Mouse (Mus musculus) spleen, postnatal 14 days (tissue): Measurements from ENCODE around the gene Rbp2.

Experiments used
- DNase-seq, 2 experiments: peaks; one replicate each; pipeline ENCODE4 v3.0.0; 2021 to 2022; ENCODE audit warnings: low spot score in 2 of 2

The Rbp2 gene

GRCm38 (mm10) chr9:98485815-98486214 lies at the start of gene Rbp2:
TSS of gene Rbp2 (plus strand) at chr9:98486115.
- DNase-seq, result no peak

GRCm38 (mm10) chr9:98437819-98438218 lies 48.1 kb upstream of the Rbp2 start:
- no peak for DNase-seq

GRCm38 (mm10) chr9:98439091-98439490 lies 46.8 kb upstream of the Rbp2 start:
- DNase-seq, result no peak

- DNase-seq, result no peak
Observed at GRCm38 (mm10) chr9:98442638-98443037, 43.3 kb upstream of the Rbp2 start.

- no peak for DNase-seq
Observed at GRCm38 (mm10) chr9:98445359-98446149, 40.4 kb upstream of the Rbp2 start.

GRCm38 (mm10) chr9:98450976-98451375 lies 34.9 kb upstream of the Rbp2 start:
- DNase-seq, result no peak

GRCm38 (mm10) chr9:98466709-98467108 lies 19.2 kb upstream of the Rbp2 start:
- no peak for DNase-seq

GRCm38 (mm10) chr9:98480172-98480749 lies 5.7 kb upstream of the Rbp2 start:
- DNase-seq, result no peak

GRCm38 (mm10) chr9:98482256-98482655 lies 3.7 kb upstream of the Rbp2 start:
- no peak for DNase-seq

GRCm38 (mm10) chr9:98485020-98485419 lies 895 bp upstream of the Rbp2 start:
- DNase-seq, result no peak

- DNase-seq, result no peak
Observed at GRCm38 (mm10) chr9:98487273-98487672, 1.4 kb downstream of the Rbp2 start.

- no peak for DNase-seq
Observed at GRCm38 (mm10) chr9:98489532-98489931, 3.6 kb downstream of the Rbp2 start.

GRCm38 (mm10) chr9:98490128-98490527 lies 4.2 kb downstream of the Rbp2 start:
- DNase-seq, result no peak

GRCm38 (mm10) chr9:98491071-98491470 lies 5.2 kb downstream of the Rbp2 start:
- DNase-seq, result no peak

GRCm38 (mm10) chr9:98492212-98492611 lies 6.3 kb downstream of the Rbp2 start:
- DNase-seq, result no peak

GRCm38 (mm10) chr9:98492821-98493220 lies 6.9 kb downstream of the Rbp2 start:
- DNase-seq, result no peak

GRCm38 (mm10) chr9:98497157-98497556 lies 11.2 kb downstream of the Rbp2 start:
- DNase-seq, result no peak

GRCm38 (mm10) chr9:98497990-98498389 lies 12.1 kb downstream of the Rbp2 start:
- no peak for DNase-seq

- no peak for DNase-seq
Observed at GRCm38 (mm10) chr9:98498717-98499268, 12.9 kb downstream of the Rbp2 start.

- DNase-seq, result no peak
Observed at GRCm38 (mm10) chr9:98499601-98500000, 13.7 kb downstream of the Rbp2 start.

GRCm38 (mm10) chr9:98507480-98507879 lies 21.6 kb downstream of the Rbp2 start:
- DNase-seq, result no peak

- no peak for DNase-seq
Observed at GRCm38 (mm10) chr9:98510363-98511055, 24.6 kb downstream of the Rbp2 start.

GRCm38 (mm10) chr9:98523872-98524271 lies 38.0 kb downstream of the Rbp2 start:
- DNase-seq, result no peak
